Mouse (Mus musculus) adipocyte (in vitro differentiated cells): ENCODE results near the gene Prkn.

Experiments used
- DNase-seq: peaks from one replicate; pipeline ENCODE4 v3.0.0-alpha.2; 2016; ENCODE audit warnings: low spot score

The Prkn gene

DNA sequence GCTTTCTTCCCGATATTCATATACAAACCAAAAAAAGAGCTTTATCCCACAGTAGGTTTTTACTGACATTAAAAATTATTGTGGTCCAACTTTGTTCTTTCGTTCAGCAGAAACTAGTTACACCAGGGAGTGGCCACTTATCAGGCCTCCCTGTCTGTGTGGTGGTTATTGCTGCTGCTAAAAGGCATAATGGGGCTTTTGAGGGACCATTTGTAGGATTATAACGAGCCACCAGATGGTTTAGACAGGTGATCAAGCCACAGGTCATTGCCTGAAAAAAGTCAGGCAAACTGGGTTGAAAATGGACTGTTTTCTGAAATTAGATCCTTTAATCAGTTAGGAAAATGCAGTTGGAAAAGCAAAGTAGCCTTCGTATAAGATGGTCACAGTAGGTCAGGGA, 444.1 kb downstream of the Prkn start:
- DNase-seq, result no peak

DNA sequence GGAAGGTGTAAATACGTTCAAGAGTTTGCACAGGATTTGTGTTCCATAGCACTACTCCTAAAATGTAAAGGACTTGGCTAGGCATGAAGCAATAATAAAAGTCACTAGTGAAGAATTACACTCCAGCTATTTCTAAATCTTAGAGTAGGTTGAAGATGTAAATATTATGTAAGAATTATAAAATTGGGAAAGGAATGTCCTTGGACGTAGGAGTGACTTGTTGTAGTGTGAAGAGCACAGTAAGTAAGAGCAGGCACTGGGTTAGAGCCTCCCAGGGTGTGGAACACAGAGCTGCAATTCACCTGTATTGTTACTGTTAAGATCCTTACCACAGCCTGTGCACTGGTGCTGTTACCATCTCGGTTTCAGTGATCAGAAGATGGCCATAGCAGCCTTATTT, 450.0 kb downstream of the Prkn start:
- no peak for DNase-seq

DNA sequence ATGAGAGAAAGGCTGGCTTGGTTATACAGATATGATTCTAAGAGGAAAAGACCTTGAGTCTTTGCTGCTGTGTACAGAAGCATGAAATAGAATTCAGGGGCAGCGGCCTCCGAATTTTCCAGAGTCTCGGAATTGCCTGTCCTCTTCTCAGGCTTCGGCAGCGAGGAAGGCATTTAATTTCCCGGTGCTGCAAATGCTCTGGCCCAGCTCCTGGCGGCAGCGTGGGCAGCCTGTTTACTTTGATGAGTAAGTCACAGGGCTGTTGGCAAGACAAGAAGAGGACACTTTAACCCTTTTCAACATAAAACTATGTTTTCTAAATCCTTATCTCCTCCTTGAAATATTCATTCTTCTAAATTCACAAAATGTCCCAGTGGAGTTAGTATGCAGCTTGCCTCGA, 462.9 kb downstream of the Prkn start:
- DNase-seq, result no peak

DNA sequence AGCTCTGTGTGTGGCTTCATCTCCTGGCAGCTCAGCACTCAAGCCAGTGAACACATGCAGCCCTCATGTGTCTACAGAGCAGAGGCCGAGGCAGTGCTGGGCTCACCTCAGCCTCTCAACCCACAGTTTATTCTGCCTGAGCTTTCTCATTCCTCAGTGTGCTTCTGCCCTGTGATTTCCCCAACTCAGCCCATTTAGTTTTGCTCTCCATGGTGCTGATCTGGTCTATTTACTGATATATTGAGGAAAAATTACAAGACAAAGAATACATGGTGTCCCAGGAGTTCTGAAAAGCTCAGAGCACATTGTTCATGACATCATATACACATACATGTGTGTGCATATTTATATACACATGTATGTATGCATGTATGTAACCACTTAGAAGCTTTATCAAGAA, 469.7 kb downstream of the Prkn start:
- DNase-seq, result peak; percentile 20

DNA sequence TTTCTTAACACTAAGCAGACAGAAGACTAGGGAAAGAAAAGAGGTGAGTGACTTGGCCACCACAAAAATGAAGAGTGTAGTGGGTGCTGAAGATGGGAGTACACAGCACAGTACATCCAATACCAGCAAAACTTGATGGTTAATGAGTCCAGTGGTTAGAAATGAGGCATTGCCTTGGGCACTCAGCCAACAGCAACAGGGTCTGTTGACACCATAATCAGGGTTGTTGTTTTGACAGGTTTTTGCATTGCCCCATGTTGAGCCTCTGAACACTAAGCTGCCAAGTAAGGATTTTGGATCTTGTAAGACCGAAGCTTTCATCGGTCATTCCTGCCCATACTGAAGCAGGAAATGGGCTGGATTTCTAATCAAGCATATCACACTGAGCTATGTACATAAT, 474.0 kb downstream of the Prkn start:
- DNase-seq, result peak; percentile 8

DNA sequence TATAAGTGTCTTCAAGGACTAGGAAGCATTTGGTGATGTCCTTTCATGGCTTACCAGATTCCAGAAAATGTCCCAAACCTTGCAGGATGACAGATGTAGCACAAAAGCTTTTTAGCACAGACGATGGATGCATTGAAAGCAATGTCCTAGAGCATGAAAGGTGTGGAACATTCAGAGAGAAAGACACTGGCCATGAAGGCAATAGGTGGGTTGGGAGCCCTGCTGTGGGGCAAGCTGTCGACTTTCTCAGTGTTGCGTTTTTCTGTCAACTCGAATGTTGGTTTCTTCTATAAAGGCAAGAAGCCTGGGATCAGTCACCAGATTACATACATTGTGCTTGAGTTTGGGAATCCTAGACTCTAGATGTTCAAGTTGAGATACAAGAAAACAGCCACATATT, 475.5 kb downstream of the Prkn start:
- no peak for DNase-seq

DNA sequence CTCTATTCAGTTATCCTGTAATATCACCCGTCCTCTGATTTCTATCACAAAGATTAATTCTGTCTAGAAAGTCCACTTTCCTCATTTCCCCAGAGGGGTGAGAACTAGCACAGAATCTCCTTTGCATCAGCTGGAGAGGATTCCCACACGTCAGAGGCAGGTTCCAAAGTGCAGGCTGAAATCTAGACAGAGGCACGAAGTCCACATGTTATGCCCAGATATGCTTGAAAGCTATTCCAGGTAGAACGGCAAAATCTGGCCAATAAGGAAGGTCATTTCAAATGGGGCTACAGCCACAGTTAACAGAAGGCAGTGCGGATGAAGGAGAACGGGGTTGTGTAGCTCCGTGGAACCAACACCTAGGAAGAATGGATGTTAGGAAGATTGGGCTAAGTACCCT, 478.8 kb downstream of the Prkn start:
- DNase-seq, result no peak

DNA sequence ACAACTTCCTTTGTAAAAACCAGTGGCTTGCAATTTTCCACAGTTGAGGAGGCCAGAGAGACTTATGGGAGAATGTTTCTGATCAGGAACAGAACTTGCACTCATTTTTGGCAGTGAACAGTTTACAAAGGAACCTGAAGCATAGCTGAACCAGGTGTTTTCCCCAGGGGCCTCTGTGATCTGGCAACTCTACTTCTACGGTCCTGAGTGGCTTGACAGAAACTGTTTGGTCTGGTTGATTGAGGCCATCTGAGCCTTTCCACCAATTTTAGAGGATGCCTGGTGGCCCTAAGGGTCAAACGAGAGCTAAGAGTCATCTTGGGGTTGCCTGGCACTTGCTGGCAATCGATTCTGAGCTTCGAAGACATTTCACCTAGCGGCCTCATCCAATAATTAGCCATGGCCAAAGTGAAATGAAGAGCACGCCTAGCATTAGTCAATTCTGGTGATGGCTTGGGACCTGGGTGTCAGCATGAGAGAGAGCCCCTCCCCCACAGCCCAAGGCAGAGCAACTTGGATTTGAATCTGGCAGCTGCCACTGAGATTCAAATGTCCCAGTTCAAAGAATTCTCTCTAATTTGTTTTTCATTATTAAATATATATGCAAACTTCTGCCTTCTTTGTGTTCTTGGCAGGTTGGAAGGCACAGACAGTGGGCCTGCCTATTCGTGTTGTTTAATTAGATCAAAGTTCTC, 479.6 kb downstream of the Prkn start:
- DNase-seq, result no peak

DNA sequence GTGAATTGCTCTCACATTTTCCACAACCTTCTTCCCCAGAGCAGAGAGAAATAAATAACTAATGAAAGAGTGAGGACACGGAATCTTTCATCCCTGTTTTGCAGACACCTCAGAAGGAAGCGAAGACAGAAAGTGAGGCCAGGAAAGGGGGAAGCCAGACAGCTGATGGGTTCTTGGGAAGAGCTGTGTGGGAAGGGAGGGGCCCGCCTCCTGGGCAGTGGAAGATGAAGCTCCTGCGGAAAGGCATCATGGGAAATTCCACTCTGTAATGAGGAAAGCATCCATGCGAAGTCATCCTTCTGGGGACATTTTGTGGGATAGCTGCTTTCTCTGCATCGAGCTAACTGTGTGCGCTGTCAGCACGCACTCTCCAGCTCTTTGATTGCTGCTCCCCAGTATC, 491.9 kb downstream of the Prkn start:
- no peak for DNase-seq

DNA sequence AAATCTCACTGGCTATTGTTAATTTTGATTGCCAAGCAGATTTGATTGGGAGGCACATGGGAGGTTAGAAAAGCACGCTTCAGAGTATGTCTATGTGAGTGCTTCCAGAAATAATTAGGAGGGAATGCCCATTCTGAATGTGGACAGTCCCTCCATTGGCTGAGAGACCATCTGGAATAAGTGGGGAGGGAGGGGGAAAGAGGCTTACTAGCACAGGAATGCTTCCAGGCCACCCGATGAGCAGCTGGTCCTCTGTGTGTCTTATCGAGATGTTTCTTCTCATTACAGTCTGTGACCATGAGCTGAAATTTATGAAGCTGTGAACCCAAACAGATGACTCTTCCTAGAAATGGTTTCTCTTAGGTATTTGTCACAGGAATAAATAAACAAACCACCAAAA, 493.6 kb downstream of the Prkn start:
- no peak for DNase-seq

DNA sequence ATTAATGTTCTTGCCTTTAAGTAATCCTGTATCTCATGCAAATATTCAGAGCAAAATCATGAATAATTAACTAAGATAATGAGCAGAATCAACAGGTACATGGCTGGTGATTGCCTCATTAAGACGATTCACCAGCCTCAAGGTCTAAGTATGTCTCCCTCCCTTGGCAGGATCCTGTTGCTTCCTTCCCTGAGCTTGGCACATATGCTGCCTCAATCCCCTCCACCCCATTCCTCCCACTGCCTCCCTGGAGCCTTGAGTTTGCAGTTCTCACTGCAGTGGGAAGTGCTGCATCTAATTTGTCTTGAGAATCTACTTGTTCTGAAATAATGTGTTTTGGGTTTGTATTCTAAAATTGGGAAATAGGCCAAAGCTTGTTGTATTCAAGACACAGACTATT, 496.0 kb downstream of the Prkn start:
- DNase-seq, result no peak

DNA sequence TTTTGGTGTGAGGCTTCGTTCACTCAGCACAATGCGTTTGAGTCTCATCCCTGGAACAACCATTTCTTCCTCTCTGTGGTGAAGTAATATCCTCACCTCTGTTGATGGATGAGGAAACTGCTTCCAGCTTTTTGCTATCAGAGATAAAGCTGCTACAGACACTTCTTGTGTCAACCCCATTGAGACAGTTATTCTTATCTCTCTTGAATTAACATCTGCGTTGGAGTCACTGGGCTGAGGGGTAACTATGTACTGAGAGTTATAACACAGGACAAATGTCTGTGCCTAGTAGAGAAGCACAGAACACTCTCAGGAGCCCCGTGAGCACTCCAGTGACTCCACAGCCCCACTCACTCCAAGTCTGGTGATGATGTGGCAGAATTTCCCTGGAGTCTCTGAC, 500.2 kb downstream of the Prkn start:
- no peak for DNase-seq

DNA sequence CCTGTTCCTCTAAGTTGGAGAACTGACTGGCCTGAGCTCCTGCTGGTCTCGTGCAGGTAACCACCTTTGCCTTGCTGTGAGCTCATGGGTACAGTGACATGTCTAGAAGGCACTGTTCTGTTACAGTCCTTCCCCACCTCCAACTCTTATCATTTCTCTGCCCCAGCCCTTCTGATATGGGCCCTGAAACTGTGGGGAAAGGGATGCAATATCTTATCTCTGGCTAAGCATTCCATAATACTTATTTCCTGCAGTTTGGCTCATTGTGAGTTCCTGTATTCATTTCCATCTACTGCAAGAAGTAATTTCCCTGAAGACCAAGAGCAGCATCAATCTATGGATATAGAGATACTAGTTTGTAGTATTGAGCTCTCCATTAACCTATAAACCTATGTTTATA, 506.1 kb downstream of the Prkn start:
- DNase-seq, result no peak

DNA sequence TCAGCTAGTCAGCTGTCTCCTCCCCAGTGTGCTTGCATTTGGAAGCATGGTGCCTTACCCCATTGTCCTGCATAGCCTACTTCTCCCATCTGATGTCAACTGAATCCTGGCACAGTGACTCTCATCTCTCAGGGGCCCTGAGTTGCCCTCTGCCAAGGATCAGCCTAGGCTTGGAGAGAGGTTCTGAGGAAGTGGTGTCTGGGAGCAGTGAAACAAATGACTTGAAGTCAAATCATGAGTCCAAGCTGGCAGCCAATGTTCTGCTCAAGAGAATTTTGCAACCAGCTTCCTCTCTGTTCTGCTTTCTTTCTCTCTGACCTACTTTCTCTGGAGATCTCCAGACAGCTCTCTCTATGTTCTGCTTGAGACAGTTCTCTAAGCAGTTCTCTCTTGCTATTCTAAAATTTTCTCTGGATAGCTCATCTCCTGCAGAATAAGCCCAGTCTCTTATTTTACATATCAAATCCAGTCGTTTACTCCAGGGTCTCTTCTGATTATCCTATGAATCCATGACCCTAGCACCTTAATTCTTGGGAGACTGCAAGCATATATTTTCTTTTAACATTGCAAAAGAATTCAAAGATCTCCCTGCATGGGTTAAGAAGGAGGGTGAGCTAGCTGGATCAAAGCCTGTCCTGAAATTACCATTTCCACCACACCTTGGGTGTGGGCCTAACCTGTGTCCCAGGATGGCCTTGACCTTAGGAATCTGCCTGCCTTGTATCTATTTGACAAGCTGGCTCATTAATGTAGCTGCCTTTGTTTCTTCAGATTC, 512.8 kb downstream of the Prkn start:
- peak; percentile 94 for DNase-seq

DNA sequence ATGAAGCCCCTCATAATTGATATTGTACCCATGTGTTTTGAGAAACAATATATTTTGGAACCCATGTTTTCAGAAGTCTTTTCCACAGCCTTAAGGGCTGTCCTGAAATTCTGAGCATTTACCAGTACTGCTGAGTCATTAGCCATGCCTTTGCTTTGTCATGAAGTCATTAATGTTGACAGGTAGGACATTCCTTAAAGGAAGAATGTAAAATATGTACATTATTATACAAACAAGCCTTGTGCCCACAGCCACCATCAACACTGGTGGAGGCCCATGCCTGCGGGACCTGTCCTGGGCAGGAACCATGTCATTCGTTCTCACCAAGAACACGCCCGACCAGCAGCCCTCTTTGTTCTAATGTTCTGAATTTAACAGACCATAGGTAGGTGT, 513.4 kb downstream of the Prkn start:
- no peak for DNase-seq

DNA sequence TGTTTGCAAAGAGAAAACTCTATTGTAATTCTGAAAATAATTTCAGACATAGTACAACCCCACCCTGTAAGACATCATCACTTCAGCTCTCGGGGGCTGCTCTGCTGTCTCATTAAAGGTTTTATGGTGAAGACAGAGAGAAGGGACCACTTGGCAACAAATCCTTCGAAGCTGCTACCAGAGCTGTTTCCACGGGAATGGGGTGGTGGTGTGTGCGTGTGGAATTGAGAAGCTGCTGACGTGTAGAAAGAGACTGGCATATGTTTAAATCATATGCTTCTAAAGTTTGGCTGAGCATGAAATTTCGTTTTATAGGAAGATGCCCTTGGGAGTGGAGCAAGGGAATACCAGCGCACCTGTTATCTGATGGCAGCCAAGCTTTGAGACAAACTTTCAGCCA, 514.2 kb downstream of the Prkn start:
- no peak for DNase-seq

DNA sequence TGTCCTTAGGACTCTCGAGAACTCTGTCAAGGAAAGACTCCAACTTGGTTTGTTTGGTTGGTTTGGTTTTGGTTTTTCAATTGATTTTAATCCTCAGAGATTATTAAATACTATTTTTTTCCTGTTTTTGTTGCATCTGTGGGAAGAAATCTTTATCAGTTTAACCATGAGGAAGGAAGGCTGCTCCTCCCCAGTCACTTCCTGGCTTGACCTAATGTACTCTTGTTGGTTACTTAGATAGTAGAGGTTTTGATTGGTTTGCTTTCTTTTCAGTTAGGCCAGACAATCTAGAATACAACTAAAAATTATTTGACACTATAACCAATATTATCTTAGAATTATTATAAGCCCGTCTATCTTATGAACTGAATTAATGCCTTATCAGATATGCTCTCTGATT, 535.3 kb downstream of the Prkn start:
- DNase-seq, result no peak

DNA sequence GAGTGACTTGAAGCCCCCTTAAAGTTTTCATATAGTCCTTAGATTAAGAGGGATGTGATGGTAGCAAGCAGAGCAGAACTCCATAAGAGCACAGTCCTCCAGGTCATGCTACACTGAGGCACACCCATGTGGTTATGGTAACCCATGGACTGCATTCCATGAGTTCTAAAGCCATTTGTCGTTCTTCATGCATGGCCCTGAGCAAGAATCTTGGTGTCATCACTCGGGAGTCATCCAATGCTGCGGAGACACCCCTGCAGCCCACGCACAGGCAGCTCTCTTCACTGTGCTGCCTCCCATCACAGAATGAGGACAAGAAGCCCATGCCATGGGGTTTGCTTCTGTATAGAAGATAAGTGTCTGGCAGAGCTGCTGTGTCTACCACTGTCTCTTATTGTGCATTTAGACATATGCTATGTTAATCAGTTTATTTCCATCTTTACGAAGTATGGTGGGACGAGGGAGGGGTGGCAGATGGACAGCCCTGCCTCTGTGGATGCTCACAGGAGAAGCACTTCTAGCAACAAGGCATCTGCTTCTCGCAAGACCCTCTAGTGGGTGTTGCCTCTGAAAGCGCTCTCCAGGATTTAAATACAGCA, 543.3 kb downstream of the Prkn start:
- DNase-seq, result no peak

DNA sequence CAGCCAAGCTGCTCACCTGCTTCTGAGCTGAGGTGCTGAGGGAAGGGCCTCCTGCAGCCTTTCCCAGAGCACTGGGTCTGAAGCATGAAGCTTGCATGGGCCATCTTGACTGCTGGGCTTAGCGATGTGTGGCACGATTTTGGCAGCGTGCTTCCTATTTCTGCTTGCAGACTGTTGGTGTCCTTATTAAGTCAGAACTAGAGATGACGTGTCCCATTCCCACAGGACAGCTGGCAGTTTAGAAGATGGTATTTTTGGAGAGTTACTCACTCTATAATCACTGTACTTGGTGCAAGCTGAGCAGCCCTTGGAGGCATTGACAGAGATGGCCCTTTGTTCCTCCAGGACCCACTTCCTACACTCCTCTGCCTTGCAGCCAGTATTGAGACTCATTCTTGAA, 545.1 kb downstream of the Prkn start:
- DNase-seq, result no peak

DNA sequence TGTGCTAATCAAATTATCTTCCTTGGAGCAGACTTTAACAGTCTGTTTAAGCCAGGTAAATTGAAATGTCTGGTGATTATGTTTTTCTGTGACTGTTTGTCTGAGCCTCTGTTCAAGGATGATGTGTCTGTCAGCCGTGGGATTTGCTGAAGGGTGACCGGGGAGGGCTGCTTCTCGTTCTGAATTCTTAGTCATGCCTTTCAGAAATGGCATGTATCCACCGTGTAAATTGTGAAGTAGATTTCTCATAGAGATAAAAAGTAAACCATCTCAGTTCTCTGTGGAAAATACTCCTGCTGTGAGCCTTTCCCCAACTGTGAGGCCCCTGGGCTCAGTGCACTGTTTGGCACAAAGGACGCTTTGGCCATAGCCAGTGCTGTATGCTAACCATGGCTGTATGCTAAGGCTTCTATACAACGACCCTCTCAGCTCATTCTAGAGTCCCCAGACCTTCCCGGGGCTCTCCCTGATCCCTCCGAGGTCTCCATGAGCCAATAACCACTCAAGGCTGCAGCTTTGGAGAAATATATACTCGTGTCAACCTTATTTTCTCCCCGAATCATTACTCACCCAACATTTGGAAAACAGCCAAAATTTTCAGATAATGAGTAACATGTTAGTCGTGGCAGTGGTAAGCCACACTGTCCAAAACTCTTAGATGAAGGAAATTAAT, 552.6 kb downstream of the Prkn start:
- no peak for DNase-seq

DNA sequence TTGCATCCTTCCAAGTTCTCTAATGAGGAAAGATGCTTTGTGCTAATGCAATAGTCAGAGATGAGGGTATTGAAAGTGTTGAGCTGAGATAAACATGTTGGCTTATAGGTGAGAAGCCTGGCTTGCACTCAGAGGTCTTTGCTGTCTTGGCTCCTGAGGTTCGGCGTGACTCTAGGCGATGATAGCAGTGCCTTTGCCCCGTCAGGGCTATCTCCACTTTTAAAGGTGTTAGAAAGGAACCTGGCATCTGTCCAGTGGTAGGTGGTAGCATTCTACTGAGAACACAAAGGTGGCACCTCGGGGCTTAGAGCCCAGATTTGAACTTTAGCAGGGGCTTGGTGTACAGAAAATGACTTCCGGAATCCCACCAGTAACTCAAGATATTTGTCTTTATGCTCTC, 554.4 kb downstream of the Prkn start:
- no peak for DNase-seq

DNA sequence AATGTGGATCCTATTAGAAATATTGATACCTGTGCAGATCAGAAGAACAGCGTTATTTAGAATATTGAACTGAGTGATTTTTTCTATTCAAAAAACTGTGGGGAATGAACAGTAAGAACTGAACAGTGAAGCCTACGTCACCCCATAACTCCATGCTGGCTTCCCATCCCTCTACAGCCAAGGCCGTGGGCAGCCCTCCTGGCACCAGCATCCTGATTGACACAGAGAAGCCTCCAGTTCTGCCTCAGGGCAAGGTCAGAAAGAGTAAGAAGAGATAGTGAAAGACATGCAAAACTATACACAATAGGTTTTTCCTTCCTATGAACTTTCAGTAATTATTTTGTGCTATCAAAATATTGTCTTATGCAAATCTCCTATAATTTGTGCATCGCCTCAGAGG, 557.5 kb downstream of the Prkn start:
- DNase-seq, result no peak
